Mouse (Mus musculus): ENCODE data around the gene Siah1a. TPM values are rescaled to one million over a fixed set of nuclear protein-coding genes. Genes with fewer than 3 reads are reported as not detected.

Siah1a gene
- polyA plus RNA-seq, 1 experiment from 2014 or later = 10.2 TPM

DNA sequence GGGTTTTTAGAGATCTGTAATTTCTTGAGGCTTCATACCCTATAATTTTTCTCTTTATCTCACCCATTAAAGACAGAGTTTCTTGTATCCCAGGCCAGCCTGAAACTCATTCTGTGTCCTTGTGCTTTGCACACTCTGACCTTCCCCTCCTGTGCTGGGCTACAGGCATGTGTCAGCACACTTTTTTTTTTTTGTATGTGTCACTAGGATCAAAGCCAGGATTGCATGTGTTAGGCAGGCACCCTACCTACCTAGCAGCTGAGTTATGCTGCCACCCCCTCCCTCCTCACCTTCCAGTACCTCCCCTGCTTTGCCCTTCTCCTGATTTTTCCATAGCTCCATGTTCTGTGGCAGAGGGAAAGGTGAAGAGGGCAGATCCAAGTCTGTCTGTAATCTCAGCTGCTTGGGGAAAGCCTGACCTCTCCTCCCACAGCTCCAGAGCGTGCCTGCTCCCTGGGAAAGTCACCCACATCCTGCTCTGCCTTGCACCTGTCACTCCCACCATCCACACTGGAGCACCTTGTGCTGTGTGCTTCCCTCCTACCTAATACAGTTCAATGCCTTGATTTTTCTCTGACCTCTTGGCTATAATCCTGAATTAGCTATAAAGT is 46.8 kb downstream of the Siah1a start:
- no peak for ATAC-seq (ENCODE audit: low read depth)
- no peak overlapping the region for H3K27ac ChIP-seq (ENCODE audit: low read length)
- peaks cover 7% of the 10 kb centered on the region for H3K4me1 ChIP-seq (ENCODE audit: control insufficient read depth, low read depth, low read length)
- H3K4me2 ChIP-seq (ENCODE audit: low read depth, low read length) = no peak overlapping the region
- 88% methylated on average over 1 of the region's 1 CpGs for WGBS (ENCODE audit: insufficient replicate concordance)
- H3K27me3 ChIP-seq (ENCODE audit: control insufficient read depth, insufficient read depth, low read depth, low read length) = no peaks in the 10 kb centered on the region
- no peak overlapping the region for H3K9ac ChIP-seq (ENCODE audit: low read depth, low read length)
- no peaks in the 10 kb centered on the region for H3K9me3 ChIP-seq (replicated peaks; ENCODE audit: control insufficient read depth, low read length)
- H3K36me3 ChIP-seq (ENCODE audit: control insufficient read depth, insufficient read depth) = no peaks in the 10 kb centered on the region
- H3K4me3 ChIP-seq (ENCODE audit: low read depth, low read length) = no peak overlapping the region

DNA sequence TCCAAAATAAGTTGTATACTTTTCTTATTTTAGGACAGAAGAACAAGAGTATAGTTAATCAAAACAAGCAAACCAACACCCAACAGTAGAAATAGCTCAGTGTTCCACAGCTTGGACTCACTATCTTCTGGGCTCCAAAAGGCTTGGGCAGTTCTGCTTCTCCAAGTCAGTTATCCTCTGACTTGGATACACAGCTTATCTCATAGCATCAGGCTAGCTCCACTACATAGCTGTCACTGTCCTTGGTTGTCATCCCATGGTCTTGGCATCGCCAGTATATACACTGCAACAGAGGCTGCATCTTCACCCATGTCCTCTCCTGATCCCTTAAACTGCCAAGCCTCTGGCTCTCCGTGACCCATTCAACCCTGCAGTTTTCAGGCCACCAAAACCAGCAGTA is 50.0 kb downstream of the Siah1a start:
- H3K27ac ChIP-seq (ENCODE audit: low read length) = no peak overlapping the region
- ATAC-seq (ENCODE audit: low read depth) = no peak
- WGBS (ENCODE audit: insufficient replicate concordance) = 54% methylated on average over 2 of the region's 2 CpGs
- no peak overlapping the region for H3K4me3 ChIP-seq (ENCODE audit: low read depth, low read length)
- no peaks in the 10 kb centered on the region for H3K9me3 ChIP-seq (replicated peaks; ENCODE audit: control insufficient read depth, low read length)
- H3K4me2 ChIP-seq (ENCODE audit: low read depth, low read length) = no peak overlapping the region
- H3K4me1 ChIP-seq (ENCODE audit: control insufficient read depth, low read depth, low read length) = peaks cover 7% of the 10 kb centered on the region
- H3K9ac ChIP-seq (ENCODE audit: low read depth, low read length) = no peak overlapping the region
- no peaks in the 10 kb centered on the region for H3K27me3 ChIP-seq (ENCODE audit: control insufficient read depth, insufficient read depth, low read depth, low read length)
- no peaks in the 10 kb centered on the region for H3K36me3 ChIP-seq (ENCODE audit: control insufficient read depth, insufficient read depth)

DNA sequence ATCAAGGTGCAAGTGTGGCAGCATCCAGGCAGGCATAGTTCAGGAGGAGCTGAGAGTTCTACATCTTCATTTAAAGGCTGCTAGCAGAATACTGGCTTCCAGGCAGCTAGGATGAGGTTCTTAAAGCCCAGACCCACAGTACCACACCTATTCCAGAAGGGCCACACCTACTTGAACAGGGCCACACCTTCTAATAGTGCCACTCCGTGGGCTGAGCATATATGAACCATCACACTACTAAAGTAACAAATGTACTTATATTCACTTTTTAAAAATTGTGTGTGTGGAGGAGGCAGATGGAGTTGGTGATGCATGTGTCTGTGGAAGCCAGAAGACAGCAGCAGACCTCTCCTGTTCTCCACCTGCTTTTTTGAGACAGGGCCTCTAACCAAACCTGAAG is 51.7 kb downstream of the Siah1a start:
- H3K4me1 ChIP-seq (ENCODE audit: control insufficient read depth, low read depth, low read length) = peaks cover 7% of the 10 kb centered on the region
- H3K4me2 ChIP-seq (ENCODE audit: low read depth, low read length) = no peak overlapping the region
- no peak overlapping the region for H3K9ac ChIP-seq (ENCODE audit: low read depth, low read length)
- no peak for ATAC-seq (ENCODE audit: low read depth)
- H3K27me3 ChIP-seq (ENCODE audit: control insufficient read depth, insufficient read depth, low read depth, low read length) = no peaks in the 10 kb centered on the region
- no peaks in the 10 kb centered on the region for H3K36me3 ChIP-seq (ENCODE audit: control insufficient read depth, insufficient read depth)
- no peak overlapping the region for H3K27ac ChIP-seq (ENCODE audit: low read length)
- WGBS (ENCODE audit: insufficient replicate concordance) = 17% methylated on average over 1 of the region's 1 CpGs
- no peaks in the 10 kb centered on the region for H3K9me3 ChIP-seq (replicated peaks; ENCODE audit: control insufficient read depth, low read length)
- H3K4me3 ChIP-seq (ENCODE audit: low read depth, low read length) = no peak overlapping the region

DNA sequence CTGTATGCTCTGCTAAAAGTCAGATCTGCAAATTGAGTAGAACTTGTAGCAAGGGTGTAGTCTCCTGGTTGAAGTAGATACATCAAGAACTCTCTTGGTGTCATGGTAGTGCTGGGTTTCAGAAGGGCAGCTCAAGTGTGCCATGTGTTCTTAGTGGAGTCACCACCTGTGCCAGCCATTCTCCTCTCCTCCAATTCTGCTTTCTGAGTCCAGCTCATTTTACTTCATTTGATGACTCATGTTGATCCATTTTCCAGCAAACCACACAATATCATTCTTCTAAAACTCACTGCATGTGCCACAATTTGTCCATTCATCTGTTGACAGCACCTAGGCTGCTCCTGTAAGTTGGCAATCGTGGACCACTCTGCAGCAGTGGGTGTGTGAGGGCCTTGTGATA is 53.6 kb downstream of the Siah1a start:
- Histone ChIP-seq H3K27me3 (ENCODE audit: control insufficient read depth, insufficient read depth, low read depth, low read length) (no peaks in the 10 kb centered on the region), H3K36me3 (ENCODE audit: control insufficient read depth, insufficient read depth) (peaks cover 2% of the 10 kb centered on the region; the same call in 1 of the 2 replicates), H3K4me2 (ENCODE audit: low read depth, low read length) (no peak overlapping the region), H3K27ac (ENCODE audit: low read length) (no peak overlapping the region), H3K9ac (ENCODE audit: low read depth, low read length) (no peak overlapping the region), H3K9me3 (replicated peaks; ENCODE audit: control insufficient read depth, low read length) (no peaks in the 10 kb centered on the region), H3K4me3 (ENCODE audit: low read depth, low read length) (no peak overlapping the region), H3K4me1 (ENCODE audit: control insufficient read depth, low read depth, low read length) (peaks cover 7% of the 10 kb centered on the region)
- 57% methylated on average over 1 of the region's 1 CpGs for WGBS (ENCODE audit: insufficient replicate concordance)
- ATAC-seq (ENCODE audit: low read depth) = no peak

DNA sequence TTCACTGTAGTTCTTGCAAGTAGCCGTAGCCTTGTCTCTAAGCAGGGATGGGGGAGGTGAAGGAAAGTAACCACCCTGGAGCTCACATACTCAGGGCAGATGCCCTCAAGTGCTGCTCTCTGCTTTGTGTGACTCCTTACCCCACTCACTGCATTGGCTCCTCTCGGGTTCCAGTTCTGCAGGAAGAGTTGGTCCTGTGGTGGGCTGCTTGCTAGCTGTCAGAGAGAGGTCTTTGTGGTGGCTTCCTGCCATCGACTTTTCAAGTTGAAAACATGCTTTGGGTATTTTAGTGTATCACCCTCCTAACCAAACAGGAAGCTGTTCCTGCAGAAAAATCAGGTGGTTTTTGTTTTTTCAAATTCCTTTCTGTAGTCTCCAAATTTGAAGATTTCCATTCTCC is 59.1 kb downstream of the Siah1a start:
- Histone ChIP-seq H3K27ac (ENCODE audit: low read length) (no peak overlapping the region), H3K27me3 (ENCODE audit: control insufficient read depth, insufficient read depth, low read depth, low read length) (no peaks in the 10 kb centered on the region), H3K4me1 (ENCODE audit: control insufficient read depth, low read depth, low read length) (no peaks in the 10 kb centered on the region), H3K9ac (ENCODE audit: low read depth, low read length) (no peak overlapping the region), H3K4me3 (ENCODE audit: low read depth, low read length) (no peak overlapping the region), H3K4me2 (ENCODE audit: low read depth, low read length) (no peak overlapping the region), H3K9me3 (replicated peaks; ENCODE audit: control insufficient read depth, low read length) (no peaks in the 10 kb centered on the region), H3K36me3 (ENCODE audit: control insufficient read depth, insufficient read depth) (peaks cover 2% of the 10 kb centered on the region; the same call in 1 of the 2 replicates)
- no peak for ATAC-seq (ENCODE audit: low read depth)
- WGBS (ENCODE audit: insufficient replicate concordance) = 43% methylated on average over 3 of the region's 3 CpGs

Other genes with a start within 250 kb of the Siah1a start
- gene Abcc12, start 165.2 kb downstream of the Siah1a start, polyA plus RNA-seq (2015; fragmentation: Nextera tagmentation; extraction: Ambion mirVana) = not detected in 2 replicates
- gene Lonp2, start 121.9 kb downstream of the Siah1a start, polyA plus RNA-seq (2015; fragmentation: Nextera tagmentation; extraction: Ambion mirVana) = 39.8 and 40.3 TPM in 2 replicates
- 0.71 and 0.80 TPM in 2 replicates for gene Gm10638, start 235 bp downstream of the Siah1a start, polyA plus RNA-seq (2015; fragmentation: Nextera tagmentation; extraction: Ambion mirVana)
- gene N4bp1, start 139.3 kb upstream of the Siah1a start, polyA plus RNA-seq (2015; fragmentation: Nextera tagmentation; extraction: Ambion mirVana) = 1.9 and 2.2 TPM in 2 replicates